Mouse (Mus musculus): ENCODE measurements around the gene Stx6.

The Stx6 gene

DNA sequence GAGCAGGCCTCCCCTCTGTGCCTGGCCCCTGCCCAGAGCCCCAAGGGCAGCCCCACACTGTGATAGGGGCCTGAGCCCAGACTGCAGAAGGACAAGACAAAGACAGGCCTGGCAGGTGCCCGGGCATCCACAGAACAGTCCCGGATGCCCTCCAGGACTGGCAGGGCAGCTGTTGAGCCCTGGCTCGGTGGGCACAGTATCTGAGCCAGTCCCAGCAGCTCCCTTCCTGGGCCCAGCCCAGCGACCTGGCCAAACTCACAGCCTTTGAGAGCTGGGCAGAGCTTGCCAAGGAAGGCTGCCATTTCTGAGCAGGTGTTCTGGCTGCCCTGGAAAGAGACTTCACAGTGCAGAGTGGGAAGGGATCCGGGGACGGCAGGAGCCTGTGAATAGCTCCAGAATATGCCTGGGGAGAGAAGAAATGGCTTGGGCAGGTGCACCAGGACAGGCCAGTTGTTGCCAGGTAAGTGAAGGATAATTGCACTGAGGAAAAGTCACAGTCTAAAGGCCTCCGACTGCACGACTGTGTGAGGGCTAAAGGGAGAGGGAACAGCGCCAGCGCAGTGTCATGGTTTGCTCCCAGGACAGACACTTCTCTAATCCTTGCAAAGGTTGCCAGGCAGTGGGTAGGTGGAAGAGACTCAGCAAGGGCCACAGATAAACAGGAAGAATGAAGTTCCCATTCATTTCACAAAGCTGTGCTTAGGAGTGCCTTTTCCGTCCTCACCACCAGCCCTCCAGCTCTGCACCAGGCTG is 51.7 kb downstream of the Stx6 start:
- DNase-seq = no peak

DNA sequence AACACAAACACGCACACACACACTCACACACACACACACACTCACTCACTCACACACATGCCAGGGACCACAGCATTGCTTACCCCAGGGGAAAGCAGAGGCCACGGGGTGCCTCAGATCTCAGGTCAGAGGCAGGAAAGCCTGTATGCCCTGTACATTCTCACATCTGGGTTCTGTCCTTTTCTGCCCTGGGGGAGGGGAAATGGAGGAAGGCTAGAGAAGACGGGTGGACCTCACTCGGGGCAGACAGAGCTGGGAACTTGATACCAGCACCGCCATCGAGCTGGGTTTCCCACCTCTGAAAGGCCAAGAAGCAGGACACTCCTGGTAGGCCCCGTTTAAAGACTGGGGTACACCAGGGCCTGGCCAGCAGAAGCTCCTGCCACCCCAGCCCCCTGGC is 52.5 kb downstream of the Stx6 start:
- no peak for DNase-seq

DNA sequence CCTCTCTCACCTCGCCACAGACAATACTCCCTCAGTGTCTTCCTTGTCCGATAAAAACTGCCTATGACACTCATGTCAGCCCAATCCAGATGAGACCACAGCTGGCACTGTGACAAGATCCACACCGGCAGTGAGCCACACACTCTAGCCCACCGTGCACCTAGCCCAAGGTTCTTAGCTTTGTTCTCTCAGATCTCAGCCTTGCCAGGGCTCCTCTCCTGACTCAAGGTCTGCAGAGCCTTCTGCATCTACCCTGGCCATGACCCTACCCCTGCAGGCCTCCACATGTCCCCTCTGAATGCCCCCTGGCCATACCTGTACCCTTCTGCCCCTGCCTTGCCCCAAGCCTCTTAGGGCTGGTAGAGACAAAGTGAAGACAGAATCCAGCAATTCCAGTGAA is 53.6 kb downstream of the Stx6 start:
- no peak for DNase-seq

DNA sequence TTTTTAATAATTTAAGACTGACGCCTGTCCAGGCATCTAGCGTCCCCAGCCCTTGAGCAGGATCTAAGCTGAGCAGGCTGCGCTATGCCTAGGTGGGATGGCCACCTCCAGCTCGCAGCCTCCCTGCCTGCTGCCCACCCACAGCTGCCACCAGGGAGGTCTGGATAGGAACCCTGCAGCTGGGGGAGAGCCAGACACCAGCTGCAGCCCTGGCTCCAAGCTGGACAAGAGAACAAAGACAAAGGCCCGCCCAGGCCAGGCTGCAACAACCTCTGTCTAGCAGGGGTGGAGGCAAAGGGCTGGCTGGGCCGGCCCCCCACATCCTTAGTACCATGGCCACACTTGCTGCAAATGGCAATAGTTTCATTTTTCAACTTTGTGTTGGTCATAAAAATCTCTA is 54.0 kb downstream of the Stx6 start:
- DNase-seq = peak; percentile 54

DNA sequence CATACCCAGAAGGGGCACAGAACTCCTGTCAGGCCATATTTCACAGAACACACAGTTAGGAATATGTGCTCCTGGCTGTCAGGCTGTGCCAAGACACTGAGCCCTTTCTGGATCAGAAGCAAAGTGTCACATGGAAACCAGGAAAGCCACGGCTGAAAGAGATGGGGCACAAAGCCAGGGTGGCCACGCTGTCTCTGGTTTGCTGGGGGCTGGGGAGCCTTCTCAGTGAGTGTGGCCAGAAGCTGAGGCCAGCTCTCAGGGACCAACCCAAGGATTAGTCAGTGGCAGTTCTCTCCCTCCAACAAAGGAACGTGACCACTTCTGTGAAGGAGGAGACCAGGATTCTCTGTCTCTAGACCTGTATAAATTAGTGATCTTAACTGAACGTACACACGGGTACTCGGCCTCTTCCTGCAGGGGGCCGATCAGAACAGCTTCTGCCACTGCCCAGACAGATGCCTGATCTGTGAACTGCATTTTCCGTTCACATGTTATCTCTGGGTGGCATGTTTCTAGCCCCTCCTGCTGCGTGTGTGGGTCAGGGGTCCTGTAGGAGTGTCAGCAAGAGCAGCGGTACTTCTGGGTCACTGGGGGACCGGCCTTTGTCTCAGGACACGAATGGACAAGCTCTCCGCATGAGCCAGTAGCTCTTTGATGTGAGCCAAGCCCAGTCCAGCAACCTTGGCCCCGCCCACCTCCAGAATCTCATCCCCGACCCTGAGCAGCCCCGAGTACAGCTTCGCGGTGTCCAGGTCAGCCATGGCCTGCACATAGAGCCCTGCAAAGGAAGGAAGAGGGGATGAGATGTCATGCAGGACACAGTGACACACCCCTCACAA is 54.6 kb downstream of the Stx6 start:
- no peak for DNase-seq

DNA sequence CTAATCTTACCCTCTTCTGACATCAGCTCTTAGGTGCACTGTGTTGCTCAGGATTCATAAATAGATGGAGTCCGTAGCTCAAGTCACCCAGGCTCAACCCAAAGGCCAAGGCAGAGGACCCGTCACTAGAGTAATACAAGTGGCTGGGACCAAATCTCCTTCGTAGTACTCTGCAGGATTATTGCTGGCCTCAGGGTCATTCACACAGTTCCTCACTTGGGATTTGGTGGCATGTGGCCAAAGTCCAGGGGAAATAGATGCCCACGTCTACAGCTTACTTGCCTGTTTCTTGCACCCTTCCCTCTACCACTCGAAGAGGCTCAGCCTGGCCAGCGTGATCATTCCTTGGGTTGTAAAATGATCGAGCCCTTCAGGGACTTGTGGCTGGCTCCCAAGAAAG is 55.4 kb downstream of the Stx6 start:
- no peak for DNase-seq

DNA sequence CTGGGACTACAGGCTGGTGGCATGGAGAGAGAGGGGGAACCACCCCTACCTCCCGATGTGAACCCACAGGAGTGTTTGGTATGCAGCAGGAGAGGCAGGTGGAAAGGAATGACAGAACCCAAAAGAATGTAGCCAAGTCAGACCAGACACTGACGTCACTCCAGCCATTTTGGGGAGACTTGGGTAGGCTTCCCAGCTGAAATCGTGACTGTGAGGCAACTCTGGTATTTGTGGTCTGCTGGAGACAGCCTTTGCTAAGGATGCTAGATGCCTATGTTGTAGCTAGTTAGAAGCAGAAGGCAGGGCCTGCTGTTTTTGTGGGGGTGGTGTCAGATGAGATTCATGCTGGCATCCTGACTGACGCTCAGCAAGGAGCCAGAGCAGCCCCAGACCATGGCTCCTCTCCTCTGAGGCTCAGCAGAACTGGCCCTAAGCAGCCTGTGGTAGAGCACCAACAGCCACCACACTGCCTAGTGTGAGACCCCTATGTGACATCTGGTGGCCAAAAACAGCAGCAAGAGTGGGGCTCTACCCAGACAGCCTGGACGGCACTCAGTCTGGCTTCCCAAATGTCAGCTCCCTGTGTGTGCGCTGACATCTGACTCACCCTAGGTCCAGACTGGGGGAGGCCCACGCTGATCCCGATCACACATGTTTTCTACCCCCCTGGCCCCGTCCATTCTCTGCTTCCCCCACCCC is 56.7 kb downstream of the Stx6 start:
- DNase-seq = no peak

DNA sequence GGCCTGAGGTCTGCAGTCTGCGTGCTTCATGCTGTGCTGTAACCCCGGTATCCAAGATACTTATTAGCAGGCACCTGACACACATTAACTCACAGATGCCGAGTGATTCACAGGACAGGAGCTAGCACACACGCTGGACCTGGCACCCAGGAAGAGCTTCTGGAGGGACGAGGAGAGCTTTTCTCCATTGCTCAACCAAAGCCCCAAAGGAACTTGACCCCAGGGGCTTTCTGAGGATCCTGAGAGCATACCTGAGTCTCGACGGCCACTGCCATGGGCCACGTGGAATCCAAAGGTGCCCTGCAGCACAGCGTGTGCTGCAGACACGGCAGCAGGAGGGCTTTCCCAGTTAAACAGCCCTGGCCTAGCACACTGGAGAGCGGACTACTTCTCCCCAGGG is 57.8 kb downstream of the Stx6 start:
- no peak for DNase-seq

DNA sequence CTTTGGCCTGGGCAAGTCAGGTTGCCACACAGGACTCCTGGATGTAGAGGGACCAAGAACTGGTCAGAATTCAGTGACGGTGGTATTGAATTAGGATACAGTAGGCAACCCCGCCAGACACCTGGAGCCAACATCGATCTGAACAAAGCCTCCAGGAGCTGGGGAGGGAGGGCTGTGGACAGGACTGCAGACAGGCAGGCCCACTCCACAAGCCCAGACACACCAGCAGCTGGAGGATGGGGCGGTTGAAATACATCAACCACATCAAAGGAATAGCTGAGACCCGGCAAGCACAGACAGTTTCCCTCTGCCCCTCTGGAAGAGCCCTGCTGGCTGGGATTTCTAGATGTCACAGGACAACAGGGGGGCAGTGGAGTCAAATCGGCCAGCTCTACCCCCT is 58.3 kb downstream of the Stx6 start:
- DNase-seq = no peak

DNA sequence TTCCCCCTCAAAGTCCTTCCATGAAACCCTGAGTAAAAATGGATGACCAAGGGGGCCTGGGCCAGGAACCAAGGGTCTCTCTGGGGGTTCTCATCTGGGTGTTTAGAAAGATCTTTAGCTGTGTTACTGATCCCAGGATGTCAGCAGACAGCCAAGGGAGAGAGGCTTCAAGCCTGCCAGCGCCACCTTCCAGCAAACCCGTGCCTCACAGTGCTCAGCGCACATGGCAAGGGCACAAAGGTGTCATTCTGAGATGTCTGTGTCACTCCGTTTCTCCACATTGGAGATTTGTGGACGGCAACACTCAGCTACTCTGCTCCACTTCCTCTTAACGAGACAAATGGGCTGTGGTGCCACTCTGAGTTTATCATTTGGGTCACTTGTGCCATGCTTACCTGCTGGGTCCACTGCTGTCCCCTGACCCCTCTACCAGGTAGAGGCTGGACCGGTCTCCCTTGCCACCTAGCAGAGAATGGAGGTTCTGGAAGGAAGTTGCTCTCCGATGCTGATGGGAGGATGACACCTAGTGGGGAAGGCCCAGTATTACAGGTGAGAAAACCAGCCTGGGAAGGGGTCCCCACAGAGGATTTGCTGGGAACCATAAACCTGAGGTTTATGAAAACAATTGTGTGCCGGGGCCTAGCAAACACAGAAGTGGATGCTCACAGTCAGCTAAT is 59.5 kb downstream of the Stx6 start:
- DNase-seq = peak; percentile 64

DNA sequence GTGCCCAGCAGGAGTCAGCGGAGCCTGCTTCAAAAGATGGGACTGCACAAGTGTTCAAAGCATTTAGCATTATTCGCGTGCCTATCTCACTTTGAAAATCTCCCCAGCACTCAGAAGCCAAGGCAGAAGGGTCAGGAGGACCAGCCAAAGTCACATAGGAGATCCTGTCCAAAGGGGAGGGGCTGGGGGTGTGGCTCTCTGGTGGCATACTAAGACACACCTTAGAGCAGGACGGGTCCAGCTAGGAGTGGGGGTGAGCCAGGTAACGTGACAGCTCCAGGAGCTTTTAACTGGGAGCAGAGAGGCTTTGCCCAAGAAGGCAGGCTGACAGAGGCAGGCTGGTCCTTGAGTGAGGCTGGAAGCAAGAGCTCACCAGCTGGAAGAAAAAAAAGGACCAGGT is 60.4 kb downstream of the Stx6 start:
- no peak for DNase-seq

DNA sequence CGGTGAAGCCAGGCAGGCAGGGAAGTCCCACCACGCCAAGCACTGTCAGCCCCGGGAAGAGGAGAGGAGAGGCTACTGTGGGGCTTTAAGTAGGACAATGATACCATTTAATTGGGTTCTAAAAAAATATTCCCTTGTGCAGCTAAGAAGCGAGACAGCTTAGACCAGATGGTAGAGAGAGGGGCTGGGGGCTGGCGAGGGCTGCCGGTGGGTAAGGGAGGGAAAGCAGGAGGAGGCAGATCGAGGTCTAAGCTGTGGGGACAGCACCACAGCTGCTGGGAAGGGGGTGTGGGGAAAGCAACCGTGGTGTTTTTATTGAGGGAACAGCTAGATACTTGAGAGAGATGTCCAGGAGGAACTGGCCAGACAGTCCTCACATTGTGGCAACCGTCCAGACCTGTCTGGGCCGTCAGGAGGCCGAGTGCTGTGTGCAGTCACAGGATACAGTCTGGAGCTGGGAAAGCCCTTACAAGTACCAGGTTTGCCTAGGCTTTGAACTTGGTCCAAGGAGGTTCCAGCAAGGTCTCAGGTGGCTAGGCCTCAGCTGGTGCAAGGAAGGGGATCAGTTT is 63.7 kb downstream of the Stx6 start:
- DNase-seq = no peak

DNA sequence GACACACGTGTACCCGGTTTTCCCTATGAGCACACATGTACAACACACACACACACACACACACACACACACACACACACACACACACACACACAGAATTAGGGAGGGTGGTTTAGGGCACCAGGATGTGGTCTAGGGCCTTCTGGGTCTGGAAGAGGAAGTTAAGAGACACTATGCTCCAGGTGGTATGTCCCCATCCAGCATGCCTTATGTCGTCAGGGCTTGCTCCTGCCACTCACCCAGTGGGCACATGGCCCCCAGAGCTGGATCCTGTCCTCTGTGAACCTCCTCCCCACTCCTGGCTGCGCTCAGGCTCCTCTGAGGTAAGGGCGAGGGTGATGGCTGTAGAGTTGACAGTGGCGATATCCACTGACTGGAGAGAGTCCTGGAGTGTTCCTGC is 64.5 kb downstream of the Stx6 start:
- DNase-seq = no peak

DNA sequence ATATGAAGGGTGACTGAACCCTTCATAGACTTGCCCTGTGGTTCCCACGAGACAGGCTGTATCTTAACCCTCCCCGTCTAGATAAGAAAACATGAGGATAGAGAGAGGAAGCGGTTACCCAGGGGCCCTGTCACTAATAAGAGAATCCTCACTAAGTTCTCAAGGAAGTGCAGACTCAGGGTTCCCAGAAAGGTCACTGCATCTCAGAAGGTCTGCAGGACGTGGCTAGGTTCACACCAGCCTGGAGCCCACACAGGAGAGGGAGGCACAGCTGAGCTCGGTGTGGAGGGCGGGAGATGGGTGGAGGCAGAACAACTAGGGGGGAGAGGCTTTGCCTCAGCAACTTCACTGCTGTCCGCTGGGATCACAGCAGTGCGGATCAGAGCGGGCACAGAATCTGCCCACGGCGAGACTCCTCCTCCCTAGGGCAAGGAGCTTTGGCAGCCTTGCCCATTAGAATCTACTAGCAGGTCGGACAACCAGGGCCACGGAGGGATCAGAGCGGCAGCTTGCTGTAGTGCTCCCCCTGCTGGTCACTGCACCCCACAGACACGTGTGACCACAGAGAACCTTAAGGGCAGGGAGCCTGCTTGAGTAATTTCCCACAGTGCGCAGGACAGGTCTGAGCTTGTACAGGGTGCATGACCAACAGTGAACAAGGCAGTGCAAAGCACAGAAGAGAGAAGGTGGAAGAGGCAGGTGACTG is 65.5 kb downstream of the Stx6 start:
- peak; percentile 89 for DNase-seq

DNA sequence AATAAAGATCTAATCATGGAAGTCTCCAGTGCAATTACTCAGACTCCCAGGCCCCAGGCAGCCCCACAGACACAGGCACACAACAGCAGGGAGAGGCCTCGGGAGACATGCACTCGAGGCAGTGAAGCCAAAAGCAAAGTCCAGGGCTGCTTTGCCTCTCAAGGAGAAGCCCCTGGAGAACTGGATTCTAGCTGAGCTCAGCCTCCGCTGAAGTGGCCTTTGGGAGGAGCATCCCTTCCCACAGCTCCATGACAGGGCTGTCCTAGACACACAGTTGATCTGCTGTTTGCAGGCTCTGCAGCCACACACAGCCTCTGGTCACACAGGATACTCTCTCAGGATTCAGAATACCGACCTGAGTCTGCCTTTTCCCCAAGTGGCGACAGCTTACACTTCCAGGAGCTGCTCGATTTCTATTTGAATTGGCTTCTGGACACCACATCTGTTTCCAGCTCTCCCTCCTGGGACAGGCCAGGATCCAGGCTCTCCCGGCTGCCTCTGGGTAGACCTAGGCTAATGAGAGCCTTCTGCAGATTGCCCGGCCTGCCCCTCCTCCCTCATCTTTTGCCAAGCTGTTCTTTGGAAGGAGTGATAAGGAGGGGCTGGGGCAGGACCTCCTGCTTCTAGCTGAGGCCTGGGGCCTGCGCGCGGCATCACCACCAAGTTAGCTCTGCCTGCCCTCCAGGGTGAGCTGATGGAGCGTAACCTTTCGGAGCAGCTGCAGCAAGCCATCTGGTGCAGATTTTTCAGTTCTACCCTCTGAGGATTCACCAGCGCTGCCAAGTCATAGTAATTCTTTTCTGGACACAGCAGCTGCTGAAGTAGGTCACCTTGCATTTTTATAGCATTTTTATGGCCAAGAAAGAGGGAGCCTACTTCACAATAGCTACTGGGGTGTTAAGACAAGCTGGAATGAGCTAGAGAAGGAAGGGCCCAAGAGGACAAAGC is 71.2 kb downstream of the Stx6 start:
- DNase-seq = peak; percentile 37

DNA sequence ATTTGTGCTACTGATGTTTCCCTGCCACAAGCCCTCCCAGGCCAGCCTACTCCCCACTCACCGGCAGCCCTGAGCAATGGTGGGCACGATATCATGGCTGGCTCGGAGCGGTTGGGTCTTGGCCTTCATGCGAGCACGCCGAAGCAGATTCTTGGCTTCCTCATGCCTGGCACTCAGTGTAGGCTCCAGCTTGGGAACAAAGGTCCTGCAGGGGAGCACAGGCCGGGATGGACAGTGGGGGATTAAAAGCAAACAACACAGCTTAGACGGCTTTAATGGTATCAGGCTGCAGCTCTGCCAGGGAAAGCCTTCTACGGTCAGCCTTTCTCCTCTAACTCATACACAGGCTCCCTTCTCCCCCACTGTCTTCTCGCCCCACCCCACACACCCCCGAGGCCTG is 73.9 kb downstream of the Stx6 start:
- DNase-seq = no peak

DNA sequence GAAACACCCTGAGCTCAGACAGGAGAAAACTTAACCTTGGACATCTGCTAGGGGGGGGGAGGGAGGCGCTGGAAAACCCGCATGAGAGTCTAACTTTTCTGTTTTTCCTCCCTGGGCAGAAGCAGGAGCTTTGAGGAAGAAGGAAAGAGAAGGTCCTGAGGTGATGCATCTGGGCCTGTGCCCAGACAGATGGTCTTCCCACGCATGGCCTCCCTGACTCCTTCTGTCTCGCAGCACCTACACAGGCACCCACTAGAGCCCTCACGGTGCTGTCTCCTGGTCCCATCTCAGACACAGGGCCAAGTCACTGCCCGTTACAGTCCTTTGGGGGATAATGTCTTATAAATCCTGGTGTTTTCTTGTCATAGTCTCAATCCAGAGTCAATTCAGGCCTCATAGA is 74.3 kb downstream of the Stx6 start:
- DNase-seq = no peak

DNA sequence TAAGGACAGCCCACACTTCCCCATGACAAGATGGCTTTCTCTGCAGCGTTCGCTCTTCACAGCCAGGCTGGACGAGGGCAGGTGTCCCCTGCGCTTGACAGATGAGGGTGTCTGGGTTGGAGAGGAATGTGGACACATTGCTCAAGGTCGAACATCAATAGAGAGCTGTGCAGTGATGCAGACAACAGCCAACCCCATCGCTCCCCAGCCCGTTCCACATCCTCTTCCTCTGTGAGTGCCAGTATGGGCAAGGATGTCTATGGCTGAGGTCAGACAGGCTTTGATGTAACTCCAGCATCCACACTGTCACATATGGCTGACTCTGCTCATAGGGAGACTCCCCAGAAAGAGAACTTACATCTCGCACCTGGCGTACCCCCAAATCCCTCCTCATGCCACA is 74.9 kb downstream of the Stx6 start:
- DNase-seq = no peak

DNA sequence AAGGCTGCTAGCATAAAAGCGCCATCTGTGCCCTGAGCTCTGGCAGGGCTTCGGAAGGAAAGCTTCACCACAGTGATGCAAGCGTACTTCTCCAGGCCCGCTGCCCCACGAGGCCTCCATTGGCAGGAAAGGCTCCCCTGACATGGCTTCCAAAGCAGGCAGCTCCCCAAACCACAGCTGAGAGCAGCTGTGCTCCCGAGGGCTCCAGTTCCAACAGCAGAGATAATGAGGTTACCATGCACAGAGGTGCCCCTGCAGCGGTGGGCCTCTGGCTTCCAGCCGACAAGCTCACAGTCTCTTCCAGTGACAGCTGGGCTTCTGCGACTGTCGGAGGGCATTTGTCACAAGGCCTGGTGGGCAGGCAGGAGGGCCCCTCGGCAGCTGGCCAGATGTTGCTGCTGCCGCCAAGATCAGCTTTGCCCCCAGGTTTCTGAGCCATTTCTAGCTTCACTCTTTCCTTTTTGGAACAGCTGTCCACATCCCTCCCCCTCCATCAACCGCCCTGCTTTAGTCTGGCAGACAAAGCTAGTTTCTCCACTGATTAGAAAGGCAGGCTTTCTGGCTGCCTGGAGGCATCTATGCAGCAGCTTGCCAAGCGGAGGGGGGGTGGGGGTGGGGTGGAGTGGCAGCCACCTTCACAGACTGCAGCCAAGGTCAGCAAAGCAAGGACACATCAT is 75.6 kb downstream of the Stx6 start:
- peak; percentile 71 for DNase-seq

DNA sequence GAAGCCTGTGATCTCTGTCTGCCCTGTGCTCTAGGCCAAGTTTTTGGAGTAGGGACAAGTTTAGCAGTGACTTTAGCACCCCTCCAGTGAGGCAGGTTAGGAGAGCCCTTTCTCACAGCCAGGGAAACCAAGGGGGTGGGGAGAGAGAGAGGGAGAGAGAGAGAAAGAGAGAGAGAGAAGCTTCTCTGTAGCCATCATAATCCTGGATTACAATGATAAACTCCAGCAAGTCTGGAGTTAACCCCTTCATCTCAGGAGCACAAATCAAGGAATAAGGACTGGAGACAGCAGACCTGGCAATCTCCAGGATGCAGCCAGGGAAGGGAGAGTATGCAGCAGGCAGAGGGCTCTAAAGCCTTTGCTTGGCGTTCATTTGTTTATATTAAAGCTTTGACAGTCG is 77.1 kb downstream of the Stx6 start:
- DNase-seq = no peak
